Mouse (Mus musculus): ENCODE results near the gene Tbc1d9b.
"Not testable (repeated sequence)": the region's sequence is repeated elsewhere in the genome, so short reads cannot be mapped to it uniquely, and the experiment has no call there.

Tbc1d9b gene

GRCm38 (mm10) chr11:50174111-50174729, 43.0 kb downstream of the Tbc1d9b start, which contains the start of gene Mrnip:
Gene Mrnip, plus strand, starts transcription at chr11:50174444.
- DNase-seq (ENCODE audit: low read depth in 1 of 2, low spot score in 2 of 2): not testable (repeated sequence)

GRCm38 (mm10) chr11:50174730-50175187, 43.6 kb downstream of the Tbc1d9b start:
- peak; percentile 95 to 96 for DNase-seq (ENCODE audit: low read depth in 1 of 2, low spot score in 2 of 2)

- DNase-seq (ENCODE audit: low read depth in 1 of 2, low spot score in 2 of 2): no peak
Observed at GRCm38 (mm10) chr11:50176351-50176750, 45.2 kb downstream of the Tbc1d9b start.

- no peak for DNase-seq (ENCODE audit: low read depth in 1 of 2, low spot score in 2 of 2)
Observed at GRCm38 (mm10) chr11:50177111-50177510, 45.9 kb downstream of the Tbc1d9b start.

GRCm38 (mm10) chr11:50178532-50179488, 47.6 kb downstream of the Tbc1d9b start:
- no peak for DNase-seq (ENCODE audit: low read depth in 1 of 2, low spot score in 2 of 2)

GRCm38 (mm10) chr11:50180478-50181231, 49.5 kb downstream of the Tbc1d9b start:
- DNase-seq (ENCODE audit: low read depth in 1 of 2, low spot score in 2 of 2): no peak

- no peak for DNase-seq (ENCODE audit: low read depth in 1 of 2, low spot score in 2 of 2)
Observed at GRCm38 (mm10) chr11:50182702-50183101, 51.5 kb downstream of the Tbc1d9b start.

- DNase-seq (ENCODE audit: low read depth in 1 of 2, low spot score in 2 of 2): no peak
Observed at GRCm38 (mm10) chr11:50184788-50185187, 53.6 kb downstream of the Tbc1d9b start.

GRCm38 (mm10) chr11:50188682-50189081, 57.5 kb downstream of the Tbc1d9b start:
- DNase-seq (ENCODE audit: low read depth in 1 of 2, low spot score in 2 of 2): no peak

GRCm38 (mm10) chr11:50190362-50190761, 59.2 kb downstream of the Tbc1d9b start:
- no peak for DNase-seq (ENCODE audit: low read depth in 1 of 2, low spot score in 2 of 2)

GRCm38 (mm10) chr11:50192278-50192677, 61.1 kb downstream of the Tbc1d9b start:
- no peak for DNase-seq (ENCODE audit: low read depth in 1 of 2, low spot score in 2 of 2)

- no peak for DNase-seq (ENCODE audit: low read depth in 1 of 2, low spot score in 2 of 2)
Observed at GRCm38 (mm10) chr11:50194070-50194469, 62.9 kb downstream of the Tbc1d9b start.

GRCm38 (mm10) chr11:50194793-50195192, 63.6 kb downstream of the Tbc1d9b start:
- no peak for DNase-seq (ENCODE audit: low read depth in 1 of 2, low spot score in 2 of 2)

- no peak for DNase-seq (ENCODE audit: low read depth in 1 of 2, low spot score in 2 of 2)
Observed at GRCm38 (mm10) chr11:50197500-50197899, 66.3 kb downstream of the Tbc1d9b start.

GRCm38 (mm10) chr11:50198219-50198846, 67.1 kb downstream of the Tbc1d9b start:
- DNase-seq (ENCODE audit: low read depth in 1 of 2, low spot score in 2 of 2): no peak

- no peak for DNase-seq (ENCODE audit: low read depth in 1 of 2, low spot score in 2 of 2)
Observed at GRCm38 (mm10) chr11:50198916-50199315, 67.7 kb downstream of the Tbc1d9b start.

GRCm38 (mm10) chr11:50200613-50201012, 69.4 kb downstream of the Tbc1d9b start:
- no peak for DNase-seq (ENCODE audit: low read depth in 1 of 2, low spot score in 2 of 2)

- no peak for DNase-seq (ENCODE audit: low read depth in 1 of 2, low spot score in 2 of 2)
Observed at GRCm38 (mm10) chr11:50201590-50201989, 70.4 kb downstream of the Tbc1d9b start.

GRCm38 (mm10) chr11:50203302-50203827, 72.2 kb downstream of the Tbc1d9b start:
- no peak for DNase-seq (ENCODE audit: low read depth in 1 of 2, low spot score in 2 of 2)

GRCm38 (mm10) chr11:50205434-50205833, 74.2 kb downstream of the Tbc1d9b start:
- no peak for DNase-seq (ENCODE audit: low read depth in 1 of 2, low spot score in 2 of 2)

- DNase-seq (ENCODE audit: low read depth in 1 of 2, low spot score in 2 of 2): no peak
Observed at GRCm38 (mm10) chr11:50206037-50206436, 74.8 kb downstream of the Tbc1d9b start.
